Mouse (Mus musculus): ENCODE results near the gene Olfr1116. TPM values are rescaled to one million over a fixed set of nuclear protein-coding genes. Genes with fewer than 3 reads are reported as not detected.

Olfr1116 gene
- polyA plus RNA-seq (2014; fragmentation: Illumina TruSeq; extraction: RNeasy Lipid Tissue Mini Kit (QIAGEN cat#74804); ENCODE audit: low read depth, low replicate concordance): not detected

GRCm38 (mm10) chr2:87267234-87267633 lies at the start of gene Olfr1116:
Gene Olfr1116 (plus strand): TSS chr2:87267534.

GRCm38 (mm10) chr2:87247713-87248112 lies 19.6 kb upstream of the Olfr1116 start, which contains the start of gene Olfr1115:
Gene Olfr1115 (plus strand): TSS chr2:87248013.

GRCm38 (mm10) chr2:87307281-87307680 lies 39.9 kb downstream of the Olfr1116 start, which contains the start of gene Olfr1118:
Gene Olfr1118 (plus strand): TSS chr2:87307581.

Other genes starting within 250 kb of the Olfr1116 start
- gene Olfr1104, start 240.5 kb upstream of the Olfr1116 start, polyA plus RNA-seq (2014; fragmentation: Illumina TruSeq; extraction: RNeasy Lipid Tissue Mini Kit (QIAGEN cat#74804); ENCODE audit: low read depth, low replicate concordance): not detected
- not detected for gene Olfr1105, start 231.0 kb upstream of the Olfr1116 start, polyA plus RNA-seq (2014; fragmentation: Illumina TruSeq; extraction: RNeasy Lipid Tissue Mini Kit (QIAGEN cat#74804); ENCODE audit: low read depth, low replicate concordance)
- gene Olfr1106, start 215.3 kb upstream of the Olfr1116 start, polyA plus RNA-seq (2014; fragmentation: Illumina TruSeq; extraction: RNeasy Lipid Tissue Mini Kit (QIAGEN cat#74804); ENCODE audit: low read depth, low replicate concordance): not detected
- gene Olfr1107, start 191.7 kb upstream of the Olfr1116 start, polyA plus RNA-seq (2014; fragmentation: Illumina TruSeq; extraction: RNeasy Lipid Tissue Mini Kit (QIAGEN cat#74804); ENCODE audit: low read depth, low replicate concordance): not detected
- not detected for gene Olfr1109, start 171.5 kb upstream of the Olfr1116 start, polyA plus RNA-seq (2014; fragmentation: Illumina TruSeq; extraction: RNeasy Lipid Tissue Mini Kit (QIAGEN cat#74804); ENCODE audit: low read depth, low replicate concordance)
- gene Olfr259, start 153.0 kb upstream of the Olfr1116 start, polyA plus RNA-seq (2014; fragmentation: Illumina TruSeq; extraction: RNeasy Lipid Tissue Mini Kit (QIAGEN cat#74804); ENCODE audit: low read depth, low replicate concordance): not detected
- not detected for gene Olfr1110, start 127.2 kb upstream of the Olfr1116 start, polyA plus RNA-seq (2014; fragmentation: Illumina TruSeq; extraction: RNeasy Lipid Tissue Mini Kit (QIAGEN cat#74804); ENCODE audit: low read depth, low replicate concordance)
- not detected for gene Olfr1111, start 114.9 kb upstream of the Olfr1116 start, polyA plus RNA-seq (2014; fragmentation: Illumina TruSeq; extraction: RNeasy Lipid Tissue Mini Kit (QIAGEN cat#74804); ENCODE audit: low read depth, low replicate concordance)
- not detected for gene Olfr1112, start 79.7 kb upstream of the Olfr1116 start, polyA plus RNA-seq (2014; fragmentation: Illumina TruSeq; extraction: RNeasy Lipid Tissue Mini Kit (QIAGEN cat#74804); ENCODE audit: low read depth, low replicate concordance)
- not detected for gene Olfr1113, start 58.6 kb upstream of the Olfr1116 start, polyA plus RNA-seq (2014; fragmentation: Illumina TruSeq; extraction: RNeasy Lipid Tissue Mini Kit (QIAGEN cat#74804); ENCODE audit: low read depth, low replicate concordance)
- not detected for gene Olfr1115, start 19.5 kb upstream of the Olfr1116 start, polyA plus RNA-seq (2014; fragmentation: Illumina TruSeq; extraction: RNeasy Lipid Tissue Mini Kit (QIAGEN cat#74804); ENCODE audit: low read depth, low replicate concordance)
- not detected for gene Olfr1118, start 40.0 kb downstream of the Olfr1116 start, polyA plus RNA-seq (2014; fragmentation: Illumina TruSeq; extraction: RNeasy Lipid Tissue Mini Kit (QIAGEN cat#74804); ENCODE audit: low read depth, low replicate concordance)
- not detected for gene Olfr1120, start 87.3 kb downstream of the Olfr1116 start, polyA plus RNA-seq (2014; fragmentation: Illumina TruSeq; extraction: RNeasy Lipid Tissue Mini Kit (QIAGEN cat#74804); ENCODE audit: low read depth, low replicate concordance)
- not detected for gene Olfr1121, start 102.4 kb downstream of the Olfr1116 start, polyA plus RNA-seq (2014; fragmentation: Illumina TruSeq; extraction: RNeasy Lipid Tissue Mini Kit (QIAGEN cat#74804); ENCODE audit: low read depth, low replicate concordance)
- gene Olfr1122, start 118.3 kb downstream of the Olfr1116 start, polyA plus RNA-seq (2014; fragmentation: Illumina TruSeq; extraction: RNeasy Lipid Tissue Mini Kit (QIAGEN cat#74804); ENCODE audit: low read depth, low replicate concordance): not detected
- gene Olfr1123, start 149.1 kb downstream of the Olfr1116 start, polyA plus RNA-seq (2014; fragmentation: Illumina TruSeq; extraction: RNeasy Lipid Tissue Mini Kit (QIAGEN cat#74804); ENCODE audit: low read depth, low replicate concordance): not detected
- not detected for gene Olfr1124, start 162.7 kb downstream of the Olfr1116 start, polyA plus RNA-seq (2014; fragmentation: Illumina TruSeq; extraction: RNeasy Lipid Tissue Mini Kit (QIAGEN cat#74804); ENCODE audit: low read depth, low replicate concordance)
- gene Olfr1126, start 186.4 kb downstream of the Olfr1116 start, polyA plus RNA-seq (2014; fragmentation: Illumina TruSeq; extraction: RNeasy Lipid Tissue Mini Kit (QIAGEN cat#74804); ENCODE audit: low read depth, low replicate concordance): not detected
- not detected for gene Pramel7, start 229.6 kb downstream of the Olfr1116 start, polyA plus RNA-seq (2014; fragmentation: Illumina TruSeq; extraction: RNeasy Lipid Tissue Mini Kit (QIAGEN cat#74804); ENCODE audit: low read depth, low replicate concordance)
- not detected for gene Pramel6, start 239.0 kb downstream of the Olfr1116 start, polyA plus RNA-seq (2014; fragmentation: Illumina TruSeq; extraction: RNeasy Lipid Tissue Mini Kit (QIAGEN cat#74804); ENCODE audit: low read depth, low replicate concordance)

Data from kidney, adult 10 weeks (tissue).